Mouse (Mus musculus) adrenal gland, adult 2 months (tissue): ENCODE measurements around the gene Fgd3. TPM values are rescaled to one million over a fixed set of nuclear protein-coding genes. Genes with fewer than 3 reads are reported as not detected.

Experiments
- DNase-seq: peaks from one replicate; pipeline ENCODE4 v3.0.0; 2021
- polyA plus RNA-seq: library from polyadenylated mRNA; depleted of rRNA; stranded (reverse); fragments of >200 nt; gene quantifications from 2 replicates; pipeline ENCODE4 v1.2.3, GENCODE M21; 2012; rRNA removed
- total RNA-seq, 2 experiments: library from RNA; stranded (reverse); gene quantifications; 2 replicates each; pipeline ENCODE4 v1.2.3; 2021

Gene Fgd3
- total and polyA plus RNA-seq, 3 experiments = 1.3 to 6.0 (median 3.1) TPM

GRCm38 (mm10) chr13:49216220-49216552, 103.9 kb downstream of the Fgd3 start:
- DNase-seq = no peak

DNA sequence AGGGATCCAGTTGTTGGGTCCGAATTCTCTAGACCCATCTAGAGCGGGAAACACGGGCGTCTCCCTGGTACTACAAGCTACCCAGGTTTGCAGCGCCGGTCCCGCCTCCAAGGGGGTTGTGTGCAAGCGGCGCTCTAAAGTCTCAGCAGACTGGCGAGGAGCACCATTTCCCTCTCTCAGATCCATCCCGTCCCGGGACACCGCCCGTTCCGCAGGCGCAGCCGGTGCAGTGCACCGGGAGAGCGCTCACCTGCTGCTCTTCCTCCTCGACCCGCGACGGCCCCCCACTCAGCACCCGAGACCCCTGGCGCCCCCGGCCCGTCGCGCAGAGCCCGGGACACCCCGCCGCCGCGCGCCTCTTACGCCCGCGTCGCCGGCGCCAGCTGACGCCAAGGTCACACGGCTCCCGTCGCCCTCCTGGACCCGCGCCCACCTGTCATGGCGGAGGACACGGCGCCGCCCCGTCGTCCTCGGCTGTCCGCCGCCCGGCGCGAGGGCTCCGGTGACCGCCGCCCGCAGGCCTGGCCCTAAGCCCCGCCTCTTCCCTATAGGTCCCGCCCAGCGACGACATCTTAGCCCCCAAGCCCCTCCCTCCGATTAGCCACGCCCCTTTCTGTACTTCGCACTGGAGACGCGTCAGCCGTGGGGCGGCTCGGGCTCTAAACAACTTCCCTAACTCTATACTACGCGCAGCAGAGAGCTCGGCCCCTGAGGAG, 104.4 kb downstream of the Fgd3 start, which contains the start of gene Card19:
Card19 (minus strand) TSS at position 534 of the 716 bp plus-strand sequence.
- peak; percentile 98 for DNase-seq

- DNase-seq = no peak
Observed at GRCm38 (mm10) chr13:49215128-49215503, 105.0 kb downstream of the Fgd3 start.

- no peak for DNase-seq
Observed at GRCm38 (mm10) chr13:49214454-49214853, 105.7 kb downstream of the Fgd3 start.

GRCm38 (mm10) chr13:49213531-49213932, 106.6 kb downstream of the Fgd3 start:
- DNase-seq = peak; percentile 94

DNA sequence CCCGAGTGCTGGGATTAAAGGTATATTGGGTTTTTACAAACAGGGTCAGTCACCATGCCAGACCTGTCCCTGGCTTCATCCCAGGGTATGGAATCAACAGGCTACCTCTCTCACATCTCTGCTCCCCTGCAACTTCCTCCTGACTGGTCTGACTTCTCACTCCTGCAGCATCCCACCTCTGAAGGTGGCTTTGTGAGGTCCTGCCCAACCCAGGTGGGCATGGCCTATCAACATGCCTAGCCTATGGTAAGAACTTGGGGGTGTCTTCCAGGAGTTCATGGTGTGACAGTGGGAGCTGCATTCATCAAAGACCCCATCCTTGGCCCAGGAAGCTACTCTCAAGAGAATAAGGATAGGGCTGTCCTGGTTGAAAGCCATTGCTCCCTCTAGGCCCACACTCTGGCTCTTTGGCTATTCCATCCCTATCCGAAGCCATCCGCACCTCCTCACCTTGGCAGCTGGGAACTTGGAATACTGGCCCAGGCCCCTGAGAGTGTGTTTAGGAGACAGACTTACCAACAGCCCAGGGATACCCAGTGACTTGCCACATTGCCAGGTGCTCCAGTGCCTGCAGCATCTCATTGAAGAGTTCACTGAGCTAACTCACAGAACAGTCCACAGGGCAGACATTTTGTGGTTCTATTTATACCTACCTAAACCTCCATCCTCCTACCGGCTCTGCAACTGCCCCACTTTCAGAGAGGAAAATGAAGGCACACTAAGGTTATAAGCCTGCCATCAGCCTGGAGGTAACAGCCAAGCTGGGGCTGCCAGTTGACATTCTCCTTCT, 107.2 kb downstream of the Fgd3 start:
- no peak for DNase-seq

Other genes with a start within 250 kb of the Fgd3 start
- gene Wnk2, start 172.3 kb downstream of the Fgd3 start, total RNA-seq = 1 to 10 TPM; 2.5 to 3.2 TPM
- gene Wnk2, start 172.3 kb downstream of the Fgd3 start, polyA plus RNA-seq = 4.2 and 4.5 TPM in 2 replicates
- 10 to 100 TPM; 64.9 to 66.3 TPM for gene Ninj1, start 132.8 kb downstream of the Fgd3 start, total RNA-seq
- 184 and 303 TPM in 2 replicates for gene Ninj1, start 132.8 kb downstream of the Fgd3 start, polyA plus RNA-seq
- 10 to 100 TPM; 69.7 to 78.1 TPM for gene Card19, start 104.3 kb downstream of the Fgd3 start, total RNA-seq
- 250 and 286 TPM in 2 replicates for gene Card19, start 104.3 kb downstream of the Fgd3 start, polyA plus RNA-seq
- gene Susd3, start 71.6 kb downstream of the Fgd3 start, total RNA-seq = 10 to 100 TPM in 1 of 2 experiments, under 1 TPM in 1; 0.52 to 10.9 TPM
- gene Susd3, start 71.6 kb downstream of the Fgd3 start, polyA plus RNA-seq = 5.0 and 143 TPM in 2 replicates
- gene Bicd2, start 21.3 kb upstream of the Fgd3 start, total RNA-seq = 10 to 100 TPM; 34.7 to 43.2 TPM
- gene Bicd2, start 21.3 kb upstream of the Fgd3 start, polyA plus RNA-seq = 25.1 and 25.2 TPM in 2 replicates
- 10 to 100 TPM; 27.0 to 38.3 TPM for gene Ippk, start 100.9 kb upstream of the Fgd3 start, total RNA-seq
- 6.8 and 8.4 TPM in 2 replicates for gene Ippk, start 100.9 kb upstream of the Fgd3 start, polyA plus RNA-seq
- 1 to 10 TPM; 1.2 to 1.5 TPM for gene Tes3-ps, start 173.0 kb upstream of the Fgd3 start, total RNA-seq
- gene Tes3-ps, start 173.0 kb upstream of the Fgd3 start, polyA plus RNA-seq = not detected in 2 replicates
- gene Ecm2, start 184.5 kb upstream of the Fgd3 start, total RNA-seq = 1 to 10 TPM; 7.2 to 9.5 TPM
- gene Ecm2, start 184.5 kb upstream of the Fgd3 start, polyA plus RNA-seq = 0.54 and 0.65 TPM in 2 replicates
- 1 to 10 TPM; 3.4 to 4.7 TPM for gene Aspn, start 224.1 kb upstream of the Fgd3 start, total RNA-seq
- gene Aspn, start 224.1 kb upstream of the Fgd3 start, polyA plus RNA-seq = 0.06 and 0.09 TPM in 2 replicates